Mouse (Mus musculus): ENCODE measurements at regions not wholly inside any gene's neighbourhood (a gene's known extent, or its start where the extent isn't known, plus 50 kb on each side); places are given as distances from the start of the nearest gene placed in this dataset.

DNA sequence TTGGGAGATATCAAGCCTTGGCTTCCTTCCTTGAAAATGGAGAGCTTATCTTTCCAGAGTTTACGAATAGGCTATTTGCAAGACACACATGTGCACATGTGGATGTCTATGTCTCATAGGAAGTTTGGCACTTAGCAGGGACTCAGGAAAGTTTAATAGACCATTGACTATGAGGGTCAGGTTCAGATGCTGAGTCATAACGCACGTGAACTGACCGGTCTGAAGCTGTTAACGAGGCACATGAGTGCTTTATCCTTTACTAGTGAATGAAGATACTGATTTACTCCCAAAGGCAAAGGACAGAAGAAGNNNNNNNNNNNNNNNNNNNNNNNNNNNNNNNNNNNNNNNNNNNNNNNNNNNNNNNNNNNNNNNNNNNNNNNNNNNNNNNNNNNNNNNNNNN lies 1442.8 kb downstream of the Gsdmc2 start:
- DNase-seq (ENCODE audit: low read depth): no peak

DNA sequence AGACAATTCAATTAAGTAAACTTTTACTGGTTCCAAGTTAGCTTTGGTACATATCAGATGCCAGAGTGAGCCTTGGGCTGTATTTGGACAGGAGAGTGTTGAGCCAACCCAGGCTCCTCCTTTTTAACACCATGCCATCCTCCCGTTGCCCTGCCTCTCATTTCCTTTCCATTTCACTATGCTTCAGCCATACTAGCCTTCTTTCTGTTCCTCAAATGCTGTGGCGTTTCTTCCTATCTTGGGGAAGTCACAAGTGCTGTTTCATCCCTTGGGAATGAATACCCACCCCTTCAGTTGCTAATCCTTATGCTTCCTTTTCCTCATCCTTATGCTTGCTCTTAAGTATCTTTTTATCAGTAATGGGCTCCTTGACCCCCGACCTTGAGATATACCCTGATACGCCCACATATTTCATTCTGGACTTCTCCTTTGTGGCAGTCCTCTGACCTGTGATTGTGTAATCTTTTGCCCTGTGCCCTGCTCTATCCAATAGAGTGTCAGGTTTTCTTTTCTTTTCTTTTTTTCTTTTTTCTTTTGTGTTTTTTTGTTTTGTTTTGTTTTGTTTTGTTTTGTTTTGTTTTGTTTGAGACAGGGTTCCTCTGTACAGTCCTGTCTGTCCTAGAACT lies 1443.9 kb downstream of the Gsdmc2 start:
- DNase-seq (ENCODE audit: low read depth): no peak

DNA sequence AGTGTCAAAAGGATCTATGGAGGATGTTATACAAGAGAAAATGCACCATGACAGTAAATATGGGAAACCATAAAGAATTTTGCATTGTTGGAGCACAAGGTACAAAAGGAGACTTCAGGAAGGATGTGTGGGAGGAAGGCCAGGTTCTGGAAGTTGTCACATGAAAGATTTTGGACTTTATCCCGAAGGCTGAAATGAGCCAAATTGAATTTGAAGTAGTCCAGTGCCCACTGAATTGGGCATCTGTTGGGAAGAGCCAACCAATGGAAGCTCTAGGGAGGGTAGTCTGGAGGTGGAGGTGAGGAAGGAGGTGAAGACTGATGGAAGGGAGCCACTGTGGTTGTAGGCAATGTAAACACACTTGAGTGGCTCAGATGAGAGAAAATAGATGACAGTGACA lies 1445.6 kb downstream of the Gsdmc2 start:
- DNase-seq (ENCODE audit: low read depth): no peak

DNA sequence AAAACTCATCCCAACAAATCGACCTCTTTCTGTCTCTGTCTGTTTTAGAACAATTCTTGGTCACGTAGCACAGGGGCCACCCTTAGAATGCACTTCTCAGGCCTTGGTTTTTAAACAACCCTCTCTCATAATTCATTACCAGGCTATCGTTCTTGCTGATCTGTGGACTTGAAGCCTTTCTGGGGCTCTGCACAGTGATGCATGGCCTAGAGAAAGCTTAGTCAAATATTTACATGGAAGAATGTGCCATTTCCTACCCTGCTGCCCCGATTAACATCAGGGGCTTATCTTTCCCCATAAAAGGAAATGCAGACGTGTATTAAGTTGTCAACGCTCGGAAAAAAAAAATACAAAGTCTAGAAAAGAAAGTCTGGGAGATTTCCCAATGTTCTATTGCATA lies 1448.0 kb downstream of the Gsdmc2 start:
- no peak for DNase-seq (ENCODE audit: low read depth)

DNA sequence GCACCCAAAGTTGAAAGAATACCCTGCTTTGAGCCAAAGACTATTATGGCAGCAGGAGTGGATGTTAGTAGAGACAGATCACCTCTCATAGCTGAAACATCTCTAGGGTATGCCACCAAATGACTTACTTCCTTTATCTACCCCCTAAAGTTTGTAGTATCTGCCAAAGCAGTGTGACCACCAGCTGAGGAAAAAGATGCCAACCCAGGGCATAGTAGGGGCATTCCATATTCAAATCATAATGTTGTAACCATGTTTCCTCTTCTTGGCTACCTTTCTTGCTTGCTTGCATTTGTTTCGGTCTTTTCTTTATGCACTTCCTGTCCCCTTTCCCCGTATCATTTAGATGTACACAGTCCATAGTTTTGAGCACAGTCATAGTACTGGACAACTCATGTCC lies 1449.6 kb downstream of the Gsdmc2 start:
- DNase-seq (ENCODE audit: low read depth): no peak

DNA sequence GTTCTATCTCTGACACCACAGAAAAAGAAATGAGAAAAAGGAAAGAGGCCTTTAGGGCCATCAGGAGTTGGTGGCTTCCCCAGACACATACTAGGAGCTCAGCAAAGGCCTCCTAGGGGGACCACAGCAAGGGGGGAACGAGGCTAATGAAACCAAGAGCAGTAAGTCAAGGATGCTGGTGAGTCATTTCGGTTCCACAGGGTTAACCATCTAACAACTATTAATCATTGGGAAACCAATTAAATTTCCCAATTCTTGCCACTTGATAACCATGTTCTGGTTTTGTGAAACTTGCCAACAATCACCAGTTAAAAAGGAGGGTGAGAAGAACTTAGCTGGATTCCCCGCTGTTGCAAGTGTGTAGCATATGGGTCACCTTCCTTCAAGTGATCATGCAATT lies 1451.6 kb downstream of the Gsdmc2 start:
- DNase-seq (ENCODE audit: low read depth): no peak

DNA sequence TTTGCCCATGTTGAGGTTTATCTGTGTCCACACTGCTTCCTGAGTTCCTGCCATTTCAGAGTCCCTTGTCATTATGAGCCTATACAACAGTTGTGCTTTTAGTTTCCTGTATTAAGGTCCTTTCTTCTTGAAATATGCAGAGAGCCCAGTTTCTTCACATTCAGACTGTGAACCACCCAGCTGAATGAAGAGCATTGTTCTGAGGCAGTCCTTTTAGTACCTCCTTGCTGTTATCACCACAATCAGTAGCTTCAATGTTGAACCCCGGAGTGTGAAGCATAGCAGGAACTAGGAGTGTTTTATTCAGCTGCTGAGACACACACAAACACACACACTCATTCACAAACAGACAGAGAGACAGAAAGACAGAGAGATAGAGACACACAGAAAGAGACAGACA lies 1452.1 kb downstream of the Gsdmc2 start:
- no peak for DNase-seq (ENCODE audit: low read depth)

DNA sequence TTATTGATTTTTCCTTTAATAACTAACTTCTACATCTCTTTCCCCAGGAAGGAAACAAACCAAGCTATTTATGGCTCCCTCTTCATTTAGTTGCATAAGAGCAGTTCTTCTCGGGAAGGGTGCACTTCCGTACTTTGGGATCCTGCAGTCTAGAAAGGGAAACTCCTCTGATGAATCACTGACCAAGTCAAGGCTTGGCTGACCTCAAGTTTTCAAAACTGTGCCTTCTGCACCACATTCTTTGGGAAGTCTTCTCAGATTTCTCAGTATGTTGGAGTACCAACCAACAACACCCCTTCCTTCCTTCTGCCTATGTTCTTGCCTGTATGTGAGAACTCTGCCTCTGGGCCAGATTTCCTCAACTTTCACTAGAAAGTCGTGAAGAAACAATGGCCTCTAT lies 1452.6 kb downstream of the Gsdmc2 start:
- no peak for DNase-seq (ENCODE audit: low read depth)

DNA sequence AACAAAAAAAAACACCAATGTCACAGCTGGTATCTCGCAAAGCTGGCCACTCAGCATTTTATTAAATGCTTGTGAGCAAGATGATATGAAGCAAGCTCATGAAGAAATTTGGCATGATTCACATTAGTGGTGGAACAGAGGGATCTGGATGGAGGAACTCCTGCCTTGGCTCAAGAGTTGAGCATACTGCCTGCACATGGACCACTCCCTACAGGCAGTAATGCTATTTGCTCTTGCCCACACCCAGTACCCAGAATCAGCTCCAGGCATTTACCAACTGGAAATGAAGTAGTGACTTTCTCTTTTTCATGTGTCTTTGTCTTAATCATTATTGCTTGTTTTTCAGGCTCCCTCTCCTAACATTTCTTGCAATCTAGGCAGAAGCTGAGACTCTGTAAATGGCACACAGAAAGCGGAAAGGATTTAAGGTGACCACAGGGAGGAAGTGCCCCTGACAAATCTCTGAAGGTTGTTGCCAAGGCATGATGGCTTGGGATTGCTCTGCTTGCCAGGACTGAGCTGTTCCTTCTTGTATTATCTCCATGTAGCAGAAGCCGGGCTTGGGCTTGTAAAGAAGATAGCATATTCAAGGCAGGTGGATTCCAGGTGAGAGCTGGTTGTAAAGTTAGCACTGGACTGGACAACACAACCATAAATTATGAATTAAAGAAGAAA lies 1455.4 kb downstream of the Gsdmc2 start:
- no peak for DNase-seq (ENCODE audit: low read depth)

DNA sequence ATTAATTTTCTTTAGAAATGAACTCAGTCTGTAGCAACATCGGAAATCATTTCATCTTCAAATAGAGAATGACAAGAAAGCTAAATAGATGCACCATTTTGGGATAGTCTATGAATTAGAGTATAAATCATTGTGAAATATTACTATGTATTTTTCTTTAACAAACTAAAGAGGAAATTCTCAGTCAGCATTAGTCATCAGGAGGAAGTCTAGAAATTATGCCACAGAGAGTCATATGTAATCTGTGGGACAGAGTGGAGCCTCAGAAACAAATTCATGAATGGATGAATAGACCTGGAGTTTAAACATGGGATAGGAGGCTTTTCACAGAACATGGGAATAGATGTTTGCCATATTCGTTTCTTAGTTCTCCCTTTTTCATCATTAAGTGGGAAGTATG lies 1459.4 kb upstream of the A1bg start:
- no peak for DNase-seq (ENCODE audit: low read depth)

DNA sequence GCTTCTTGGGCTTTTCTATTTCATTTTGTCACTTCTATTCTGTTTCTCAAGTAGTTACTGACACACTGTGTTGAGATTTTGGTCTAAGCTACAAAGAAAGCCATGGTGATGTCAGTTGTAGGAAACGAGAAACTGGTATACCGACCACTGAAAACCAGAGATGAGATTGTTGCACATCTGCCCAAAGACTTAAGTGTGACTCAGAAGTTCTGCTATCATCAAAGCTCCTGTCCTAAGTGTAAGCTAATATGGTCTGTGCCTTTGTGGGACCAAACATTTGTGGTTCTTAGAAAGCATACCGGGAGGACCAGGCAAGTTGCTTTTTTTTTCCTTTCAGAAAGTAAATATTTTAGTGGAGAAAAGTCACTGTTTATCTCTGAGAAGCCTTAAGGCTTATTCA lies 1451.8 kb upstream of the A1bg start:
- no peak for DNase-seq (ENCODE audit: low read depth)

DNA sequence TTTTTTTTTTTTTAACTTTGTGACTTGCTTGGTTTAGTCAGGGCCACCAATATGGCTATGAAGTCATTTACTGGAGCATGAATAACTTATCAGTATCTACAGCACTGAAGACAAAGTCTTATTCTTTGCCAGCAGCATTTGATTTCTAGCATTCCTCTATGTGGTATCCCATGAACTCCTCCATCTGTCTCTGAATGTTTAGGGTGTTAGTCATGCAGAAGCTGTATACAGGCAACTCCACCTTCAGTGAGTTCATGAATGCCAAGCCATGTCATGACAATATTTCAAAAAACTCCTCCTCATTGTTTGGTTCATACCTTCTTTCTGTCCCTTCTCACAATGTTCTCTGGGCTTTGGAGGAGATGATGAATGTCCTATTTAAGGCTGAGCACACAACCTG lies 1438.4 kb upstream of the A1bg start:
- no peak for DNase-seq (ENCODE audit: low read depth)

DNA sequence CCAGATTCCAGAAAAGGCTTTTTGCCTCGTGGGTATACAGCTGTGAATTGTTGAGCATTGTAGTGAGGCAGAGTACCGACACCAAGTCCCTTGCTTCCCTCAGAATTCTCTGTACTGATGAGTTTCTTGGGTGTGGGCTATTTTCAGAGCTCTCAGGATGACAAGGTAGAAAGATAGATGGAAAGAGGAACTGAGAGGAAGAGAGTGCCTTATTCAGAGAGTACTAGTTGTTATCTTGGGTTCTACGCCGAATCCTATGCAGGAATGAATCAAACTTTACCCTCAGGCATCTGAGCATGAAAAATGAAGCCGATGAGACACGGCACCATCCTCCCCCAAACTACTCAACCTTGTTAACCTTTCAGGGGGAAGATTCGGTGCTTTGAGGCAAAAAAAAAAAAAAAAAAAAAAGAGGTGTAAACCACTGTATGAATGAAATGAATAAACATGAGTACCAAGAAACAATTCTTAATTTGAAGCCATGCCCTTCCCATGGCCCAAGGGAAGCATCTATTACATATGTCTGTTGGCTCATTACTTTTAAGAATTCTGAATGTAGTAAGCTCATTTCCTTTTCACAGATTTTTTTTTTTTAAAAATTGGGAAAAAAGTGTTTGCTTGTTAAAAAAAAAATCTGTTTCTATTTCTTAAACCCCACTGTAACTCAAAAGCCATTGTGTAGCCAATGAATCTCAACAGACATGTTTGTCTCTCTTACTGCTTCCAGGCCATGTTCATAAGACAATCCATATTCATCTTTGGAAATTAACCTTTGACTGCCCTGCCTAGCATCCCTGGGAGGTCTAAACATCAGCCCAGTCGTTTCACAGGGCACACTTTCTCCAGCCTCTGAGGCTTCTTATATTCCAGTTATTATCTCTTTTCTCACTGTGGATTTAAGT lies 1435.8 kb upstream of the A1bg start:
- no peak for DNase-seq (ENCODE audit: low read depth)

DNA sequence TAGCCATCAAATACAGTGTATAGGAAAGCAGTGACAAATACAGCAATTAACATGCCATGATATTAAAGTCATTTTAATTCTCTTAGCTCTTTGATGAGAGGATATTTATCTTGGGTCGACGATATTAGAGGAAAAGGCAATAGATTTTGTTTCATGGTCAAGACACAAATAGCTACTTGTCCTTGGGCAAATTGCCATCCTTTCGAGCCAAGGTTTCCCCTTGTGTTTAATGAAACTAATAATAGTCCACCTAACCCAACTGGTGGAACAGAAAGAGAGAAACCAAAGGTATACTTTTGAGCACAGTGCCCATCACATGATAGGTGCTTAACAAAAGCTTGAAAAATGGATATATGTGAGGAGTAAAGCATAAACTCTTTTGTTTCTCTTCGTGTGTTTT lies 1431.0 kb upstream of the A1bg start:
- DNase-seq (ENCODE audit: low read depth): no peak

DNA sequence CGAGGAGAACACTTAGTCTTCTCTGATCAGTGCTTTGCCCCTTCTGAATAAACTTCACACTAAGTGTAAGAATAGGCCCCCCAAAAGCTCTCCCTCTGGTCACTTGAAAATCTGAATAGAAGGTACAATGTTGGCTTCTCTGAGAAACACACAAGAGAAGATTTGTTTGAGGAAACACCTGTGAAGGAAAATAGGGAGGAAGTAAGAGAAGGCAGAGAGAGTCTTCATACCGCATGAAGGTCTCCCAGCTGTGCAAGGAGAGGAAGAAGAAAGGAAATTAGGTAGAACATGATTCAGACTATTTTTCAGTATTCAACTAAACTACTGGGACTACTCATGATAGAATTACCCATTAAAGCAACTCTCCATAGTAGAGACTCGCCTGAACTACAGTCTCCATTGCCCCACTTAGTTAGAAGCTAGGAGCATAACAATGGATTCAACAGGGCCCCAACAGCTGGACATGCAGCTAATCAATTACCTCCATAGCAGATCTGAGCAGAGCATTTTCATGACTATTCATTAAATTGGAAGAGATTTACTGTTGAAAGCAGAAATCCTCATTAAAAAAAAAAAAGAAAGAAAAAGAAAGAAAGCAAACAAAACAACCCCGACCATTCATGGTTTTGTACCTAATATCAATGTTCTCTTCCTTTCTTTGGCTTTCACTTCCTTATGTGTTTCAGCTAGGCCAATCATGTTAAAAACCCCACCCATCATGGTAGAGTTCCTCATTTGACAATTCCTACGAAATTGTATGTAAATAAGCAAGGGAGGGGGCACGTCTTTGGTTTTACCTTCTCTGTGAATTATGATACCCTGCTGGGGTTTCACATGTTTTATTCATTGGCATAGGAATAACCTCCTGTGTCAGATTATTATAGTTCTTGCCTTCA lies 1428.3 kb upstream of the A1bg start:
- no peak for DNase-seq (ENCODE audit: low read depth)

DNA sequence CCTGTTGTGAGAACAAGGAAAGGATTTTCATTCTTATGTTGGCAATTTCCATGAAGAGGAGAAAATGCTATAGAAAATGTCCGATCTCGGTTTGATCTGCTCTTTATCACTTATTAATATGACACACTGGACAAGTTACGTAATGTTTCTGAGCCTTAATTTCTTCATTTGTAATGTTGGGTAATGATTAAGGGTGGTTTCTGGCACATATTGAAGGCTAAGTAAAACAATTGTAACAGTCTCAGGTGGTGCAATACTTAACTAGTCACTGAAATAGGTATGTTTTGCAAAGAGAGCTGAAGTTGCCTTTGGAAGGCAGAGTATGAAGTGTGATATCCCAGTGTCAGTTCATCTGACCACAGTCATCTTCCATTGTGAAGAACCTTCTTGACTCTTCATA lies 1427.2 kb upstream of the A1bg start:
- no peak for DNase-seq (ENCODE audit: low read depth)

DNA sequence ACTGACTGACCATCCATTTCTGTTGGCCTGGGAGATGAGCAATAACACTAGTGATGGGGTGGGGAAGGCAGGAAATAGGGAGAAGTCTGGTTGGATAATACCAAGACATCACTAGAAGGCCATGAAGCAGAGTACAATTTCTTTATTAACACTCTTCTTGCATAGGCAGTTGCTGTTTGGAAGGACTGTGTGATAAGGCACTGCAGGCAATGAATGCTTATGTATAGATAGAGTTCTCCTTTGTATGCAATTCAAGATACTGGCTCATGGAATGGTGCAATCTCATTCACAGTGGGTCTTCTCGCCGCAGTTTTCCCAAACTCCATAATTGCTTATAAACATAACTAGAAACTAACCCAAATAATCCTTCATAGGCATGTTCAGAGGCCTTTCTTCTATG lies 1426.1 kb upstream of the A1bg start:
- no peak for DNase-seq (ENCODE audit: low read depth)

DNA sequence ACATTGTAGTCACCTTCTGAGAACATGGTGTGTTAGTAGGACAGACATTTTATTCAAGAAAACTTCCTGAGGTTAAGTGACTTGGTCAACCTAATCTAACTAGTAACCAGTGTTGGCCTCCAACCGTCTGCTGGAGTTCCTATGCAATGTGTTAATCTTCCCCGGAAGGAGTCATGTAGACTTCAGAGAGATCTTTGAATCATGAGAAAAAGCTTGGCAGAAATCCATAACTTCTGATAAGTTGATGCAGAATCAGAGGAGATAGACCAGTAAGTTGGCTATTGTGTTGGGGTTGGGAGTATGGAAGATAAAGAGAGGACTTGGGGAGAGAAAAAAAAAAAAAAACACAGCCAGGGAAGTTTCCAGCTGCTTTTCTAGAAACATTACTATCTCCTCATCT lies 1424.9 kb upstream of the A1bg start:
- no peak for DNase-seq (ENCODE audit: low read depth)

DNA sequence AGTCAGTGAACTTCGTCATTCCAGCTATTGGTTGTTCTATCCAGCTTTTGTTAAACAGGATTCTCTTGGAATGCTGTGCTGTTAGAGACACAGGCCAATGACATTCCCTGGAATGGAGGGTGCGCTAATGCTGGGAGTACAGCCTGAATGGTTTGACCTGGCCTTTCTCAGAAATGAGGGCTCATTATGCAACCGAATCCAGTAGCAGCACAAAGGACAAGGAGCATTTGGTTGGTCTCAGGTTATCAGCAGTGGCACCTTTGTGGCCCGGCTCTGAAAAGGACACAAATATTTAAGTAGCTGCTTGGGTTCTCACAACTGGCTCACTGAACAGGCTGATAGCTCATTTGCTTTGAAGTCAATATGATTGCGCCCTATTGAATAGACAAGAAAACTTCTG lies 1423.1 kb upstream of the A1bg start:
- no peak for DNase-seq (ENCODE audit: low read depth)

DNA sequence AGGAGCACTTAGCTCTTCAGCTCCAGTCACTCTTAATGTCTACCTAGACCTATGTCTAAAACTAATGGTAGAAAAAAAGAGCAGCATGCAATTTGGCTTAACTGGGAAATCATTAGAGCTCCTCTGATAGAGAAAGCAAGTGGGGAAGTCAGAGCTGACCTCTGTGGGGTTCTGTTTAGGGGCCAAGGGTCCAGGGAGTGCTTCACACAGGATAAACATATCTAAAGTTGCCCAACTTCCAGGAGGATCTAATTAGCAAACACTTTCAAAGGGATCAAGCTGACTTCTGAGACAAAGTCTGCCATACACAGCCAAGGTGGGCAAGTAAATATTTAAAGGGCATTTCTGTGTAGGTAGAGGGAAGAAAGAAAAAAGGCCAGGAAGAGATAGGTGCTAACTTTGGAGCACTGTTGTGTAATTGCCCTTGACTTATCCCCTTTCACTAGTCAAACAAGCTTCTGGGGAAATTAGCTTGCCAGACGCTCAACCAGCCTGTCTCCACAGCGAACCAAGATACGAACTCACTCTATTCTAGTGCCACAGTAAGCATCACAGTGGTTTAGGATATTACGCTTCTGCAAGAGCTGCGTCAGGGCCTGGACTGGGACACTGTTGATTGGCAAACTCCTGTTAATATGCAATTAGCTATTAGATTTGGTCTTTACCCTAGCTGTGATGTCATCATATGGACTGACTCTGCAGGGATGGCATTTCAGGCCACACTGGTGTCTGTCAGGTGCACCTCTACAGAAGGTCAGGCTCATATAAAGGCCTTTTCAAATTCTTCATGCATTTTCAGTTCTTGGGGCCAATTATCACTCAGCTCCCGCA lies 1413.9 kb upstream of the A1bg start:
- DNase-seq (ENCODE audit: low read depth): no peak

DNA sequence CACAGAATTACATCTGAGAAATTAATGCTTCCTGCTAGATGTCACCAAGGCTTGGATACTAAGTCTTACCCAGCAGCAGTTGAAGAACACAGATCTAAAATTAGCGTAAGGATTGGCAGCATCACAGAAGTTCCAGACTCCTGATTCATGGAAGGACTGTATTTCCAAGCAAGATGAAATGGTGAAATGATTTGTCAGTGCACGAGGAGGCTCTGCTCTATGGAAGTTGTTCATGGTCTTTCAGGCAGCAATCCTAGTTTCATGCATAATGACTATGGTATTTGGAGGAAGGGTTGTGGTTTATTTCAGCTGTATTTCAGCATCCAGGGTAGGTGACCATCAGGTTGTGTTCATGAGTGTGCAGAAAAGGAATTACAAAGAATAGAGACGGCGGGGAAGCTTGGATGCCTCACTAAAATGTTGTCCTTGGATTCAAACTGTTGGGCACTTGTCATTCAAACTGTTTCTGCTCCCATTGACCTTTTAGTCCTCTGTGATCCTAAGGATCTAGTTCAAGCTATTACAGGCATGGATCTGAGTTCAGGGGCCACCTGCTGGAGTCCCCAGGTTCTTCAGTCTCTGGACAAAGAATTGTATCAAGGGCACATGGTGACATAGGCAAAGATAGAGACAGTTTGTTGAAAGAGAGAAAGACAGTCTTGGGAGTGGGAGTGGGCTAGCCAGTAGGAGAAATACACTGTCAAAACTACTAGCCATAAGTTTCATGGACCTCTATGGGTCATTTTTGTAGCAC lies 1411.6 kb upstream of the A1bg start:
- DNase-seq (ENCODE audit: low read depth): no peak

Data from c-Kit-positive CD71-negative TER-119-negative erythroid progenitor cells, embryonic 14.5 days (primary cell).